Mouse (Mus musculus): Measurements from ENCODE around the gene Ankrd7. TPM values are rescaled to one million over a fixed set of nuclear protein-coding genes. Genes with fewer than 3 reads are reported as not detected.
A peak's percentile ranks its signal among the peaks of the same experiment; 100 is the strongest.
"Not testable (repeated sequence)": the region's sequence is repeated elsewhere in the genome, so short reads cannot be mapped to it uniquely, and the experiment has no call there.

The Ankrd7 gene
- polyA plus RNA-seq (2012; fragmentation: generic; extraction: Trizol) = not detected
- long read RNA-seq, experiment 1 = 0 reads
- long read RNA-seq, experiment 2 = 0 reads

DNA sequence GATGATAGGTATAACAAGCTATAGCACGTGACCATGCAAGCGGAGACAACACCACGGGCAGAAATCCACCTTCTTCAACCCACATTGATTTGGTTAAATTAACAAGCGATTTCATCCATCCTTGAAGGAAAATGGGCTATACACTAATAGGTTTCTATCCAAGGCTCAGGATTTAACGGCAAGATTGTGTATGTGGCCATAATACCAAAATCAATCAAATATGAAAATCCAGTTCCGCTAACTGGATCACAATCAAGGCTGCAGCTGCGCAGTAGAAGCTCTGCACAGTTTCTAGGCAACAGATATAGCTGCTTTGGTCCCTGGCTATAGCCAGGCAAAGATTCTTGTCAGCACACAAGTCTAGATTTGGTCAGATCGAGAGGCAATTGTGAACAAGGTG is at the start of gene Ankrd7:
TSS of gene Ankrd7 (plus strand) at position 301 of the 400 bp plus-strand sequence.
- TF ChIP-seq MAX (IDR thresholded peaks at IDR 0.05) (no peak), CTCF (IDR thresholded peaks at IDR 0.05; ENCODE audit: control insufficient read depth, insufficient read depth, insufficient read length) (no peak), MYOD1 (IDR thresholded peaks at IDR 0.05; ENCODE audit: control insufficient read depth, insufficient read length, low read depth) (no peak), FOSL1 (IDR thresholded peaks at IDR 0.05; ENCODE audit: insufficient read depth, low read length, poor library complexity, severe bottlenecking) (no peak), USF1 (IDR thresholded peaks at IDR 0.05; ENCODE audit: low read depth) (no peak), CEBPB (IDR thresholded peaks at IDR 0.05; ENCODE audit: low read depth) (no peak)
- H3ac ChIP-seq (ENCODE audit: control insufficient read depth, insufficient read length, low read depth) = no peak within 1 kb of the TSS
- H3K36me3 ChIP-seq (ENCODE audit: control insufficient read depth, insufficient read depth) = no peaks in the 10 kb centered on the region
- H3K79me2 ChIP-seq (ENCODE audit: control insufficient read depth, insufficient read depth) = no peaks in the 10 kb centered on the region
- H3K4me3 ChIP-seq (ENCODE audit: insufficient read depth, poor library complexity, severe bottlenecking) = no peak within 1 kb of the TSS
- no peaks in the 10 kb centered on the region for H3K27me3 ChIP-seq (ENCODE audit: control insufficient read depth, insufficient read depth, insufficient read length)
- H3K79me3 ChIP-seq (ENCODE audit: low read depth) = no peaks in the 10 kb centered on the region

DNA sequence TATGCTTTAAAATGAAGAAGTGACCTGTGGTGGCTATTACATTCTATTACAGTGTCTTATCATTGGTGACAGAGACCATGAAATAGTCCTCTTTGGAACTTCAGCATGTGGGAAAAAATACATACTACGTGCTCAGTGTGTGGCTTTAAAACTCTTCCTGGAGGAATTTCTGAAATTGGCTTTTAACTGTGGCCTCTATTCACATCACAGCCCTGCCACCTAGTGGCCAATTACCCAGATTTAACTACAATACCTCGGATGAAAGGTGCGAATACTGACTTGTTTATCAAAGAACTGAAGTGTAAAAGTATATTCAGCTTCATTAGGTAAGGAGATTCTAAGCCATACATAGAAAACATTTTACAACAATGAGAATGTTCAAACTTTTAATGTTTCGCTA is 46.8 kb upstream of the Ankrd7 start:
- Histone ChIP-seq H3K79me3 (ENCODE audit: low read depth) (no peaks in the 10 kb centered on the region), H3K27me3 (ENCODE audit: control insufficient read depth, insufficient read depth, insufficient read length) (peaks cover 8% of the 10 kb centered on the region), H3K79me2 (ENCODE audit: control insufficient read depth, insufficient read depth) (no peaks in the 10 kb centered on the region), H3K4me3 (ENCODE audit: insufficient read depth, poor library complexity, severe bottlenecking) (no peak overlapping the region), H3ac (ENCODE audit: control insufficient read depth, insufficient read length, low read depth) (no peak overlapping the region), H3K36me3 (ENCODE audit: control insufficient read depth, insufficient read depth) (no peaks in the 10 kb centered on the region)
- TF ChIP-seq CEBPB (IDR thresholded peaks at IDR 0.05; ENCODE audit: low read depth) (no peak), MYOD1 (IDR thresholded peaks at IDR 0.05; ENCODE audit: control insufficient read depth, insufficient read length, low read depth) (no peak), CTCF (IDR thresholded peaks at IDR 0.05; ENCODE audit: control insufficient read depth, insufficient read depth, insufficient read length) (peak; percentile 5)

DNA sequence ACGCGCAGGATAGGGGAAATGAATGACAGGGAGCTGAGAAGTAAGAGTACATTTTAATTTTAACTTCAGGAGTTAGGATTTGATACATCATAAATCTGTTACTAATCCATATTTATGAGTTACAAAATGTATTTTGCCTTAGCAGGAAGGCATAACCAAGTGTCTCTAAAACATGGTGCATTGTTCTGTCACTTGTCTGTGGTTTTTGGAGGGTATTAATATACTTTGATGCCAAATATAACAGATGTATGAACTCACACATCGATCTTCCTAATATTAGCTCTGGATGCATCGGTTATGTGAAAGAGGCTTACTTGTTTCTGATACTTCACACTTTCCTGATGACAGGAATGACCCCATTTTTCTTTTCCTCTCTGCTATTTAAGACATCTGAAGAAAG is 45.9 kb upstream of the Ankrd7 start:
- no peak overlapping the region for H3ac ChIP-seq (ENCODE audit: control insufficient read depth, insufficient read length, low read depth)
- no peak for TF ChIP-seq CEBPB (IDR thresholded peaks at IDR 0.05; ENCODE audit: low read depth)
- no peak for TF ChIP-seq CTCF (IDR thresholded peaks at IDR 0.05; ENCODE audit: control insufficient read depth, insufficient read depth, insufficient read length)
- no peak for TF ChIP-seq MAX (IDR thresholded peaks at IDR 0.05)
- no peak overlapping the region for H3K4me3 ChIP-seq (ENCODE audit: insufficient read depth, poor library complexity, severe bottlenecking)
- H3K79me2 ChIP-seq (ENCODE audit: control insufficient read depth, insufficient read depth) = no peaks in the 10 kb centered on the region
- H3K27me3 ChIP-seq (ENCODE audit: control insufficient read depth, insufficient read depth, insufficient read length) = peaks cover 8% of the 10 kb centered on the region
- no peaks in the 10 kb centered on the region for H3K36me3 ChIP-seq (ENCODE audit: control insufficient read depth, insufficient read depth)
- no peaks in the 10 kb centered on the region for H3K79me3 ChIP-seq (ENCODE audit: low read depth)

DNA sequence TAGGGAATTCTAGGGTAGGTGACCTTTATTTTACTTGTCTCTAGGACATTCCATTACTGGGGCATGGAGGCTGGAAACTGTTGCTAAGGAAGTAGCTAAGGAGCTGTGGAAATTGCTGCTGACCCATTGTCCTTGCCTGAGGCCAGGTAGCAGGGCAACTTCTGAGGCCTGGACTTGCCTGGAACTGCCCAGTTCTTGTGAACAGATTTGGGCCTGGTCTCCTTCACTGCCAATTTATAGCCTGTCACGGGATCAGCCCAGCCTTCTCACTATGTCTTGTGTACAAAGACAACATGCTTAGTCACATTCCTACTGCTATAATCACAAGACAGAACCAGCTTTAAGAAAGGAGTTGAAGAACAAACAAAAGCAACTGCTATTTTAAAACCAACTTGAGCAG is 43.3 kb upstream of the Ankrd7 start:
- no peaks in the 10 kb centered on the region for H3K36me3 ChIP-seq (ENCODE audit: control insufficient read depth, insufficient read depth)
- no peaks in the 10 kb centered on the region for H3K79me3 ChIP-seq (ENCODE audit: low read depth)
- H3ac ChIP-seq (ENCODE audit: control insufficient read depth, insufficient read length, low read depth) = no peak overlapping the region
- H3K4me3 ChIP-seq (ENCODE audit: insufficient read depth, poor library complexity, severe bottlenecking) = no peak overlapping the region
- no peaks in the 10 kb centered on the region for H3K79me2 ChIP-seq (ENCODE audit: control insufficient read depth, insufficient read depth)
- peaks cover 3% of the 10 kb centered on the region for H3K27me3 ChIP-seq (ENCODE audit: control insufficient read depth, insufficient read depth, insufficient read length)
- no peak for TF ChIP-seq CTCF (IDR thresholded peaks at IDR 0.05; ENCODE audit: control insufficient read depth, insufficient read depth, insufficient read length)
- TF ChIP-seq MAX (IDR thresholded peaks at IDR 0.05) = no peak
- TF ChIP-seq MYOD1 (IDR thresholded peaks at IDR 0.05; ENCODE audit: control insufficient read depth, insufficient read length, low read depth) = no peak

DNA sequence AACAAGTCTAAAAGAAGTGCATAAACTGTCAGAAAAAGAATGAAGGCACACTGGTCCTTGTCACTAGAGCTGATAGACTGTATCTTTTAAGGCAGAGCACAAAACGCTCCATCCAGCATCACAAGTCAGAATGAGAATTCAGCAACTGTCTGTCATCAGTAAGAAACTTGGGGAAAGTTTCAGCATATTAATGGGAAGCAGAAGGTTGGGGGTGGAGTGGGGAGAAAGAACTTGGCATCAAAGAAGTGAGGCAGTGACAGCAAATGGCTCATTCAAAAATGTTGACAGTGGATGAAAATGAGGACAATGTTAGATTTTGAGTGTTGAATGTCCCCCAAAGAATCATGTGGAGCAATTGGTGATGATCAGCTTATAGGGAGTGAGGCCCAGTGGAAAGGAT is 33.2 kb upstream of the Ankrd7 start:
- Histone ChIP-seq H3K27me3 (ENCODE audit: control insufficient read depth, insufficient read depth, insufficient read length) (no peaks in the 10 kb centered on the region), H3K4me3 (ENCODE audit: insufficient read depth, poor library complexity, severe bottlenecking) (no peak overlapping the region), H3K36me3 (ENCODE audit: control insufficient read depth, insufficient read depth) (no peaks in the 10 kb centered on the region), H3ac (ENCODE audit: control insufficient read depth, insufficient read length, low read depth) (no peak overlapping the region), H3K79me3 (ENCODE audit: low read depth) (no peaks in the 10 kb centered on the region), H3K79me2 (ENCODE audit: control insufficient read depth, insufficient read depth) (no peaks in the 10 kb centered on the region)
- no peak for TF ChIP-seq CTCF (IDR thresholded peaks at IDR 0.05; ENCODE audit: control insufficient read depth, insufficient read depth, insufficient read length)
- TF ChIP-seq FOSL1 (IDR thresholded peaks at IDR 0.05; ENCODE audit: insufficient read depth, low read length, poor library complexity, severe bottlenecking) = no peak
- no peak for TF ChIP-seq CEBPB (IDR thresholded peaks at IDR 0.05; ENCODE audit: low read depth)
- TF ChIP-seq MYOD1 (IDR thresholded peaks at IDR 0.05; ENCODE audit: control insufficient read depth, insufficient read length, low read depth) = no peak
- TF ChIP-seq MAX (IDR thresholded peaks at IDR 0.05) = no peak
- TF ChIP-seq MYOG (IDR thresholded peaks at IDR 0.05; ENCODE audit: control insufficient read depth, extremely low read depth, insufficient read length) = no peak
- no peak for TF ChIP-seq USF1 (IDR thresholded peaks at IDR 0.05; ENCODE audit: low read depth)

DNA sequence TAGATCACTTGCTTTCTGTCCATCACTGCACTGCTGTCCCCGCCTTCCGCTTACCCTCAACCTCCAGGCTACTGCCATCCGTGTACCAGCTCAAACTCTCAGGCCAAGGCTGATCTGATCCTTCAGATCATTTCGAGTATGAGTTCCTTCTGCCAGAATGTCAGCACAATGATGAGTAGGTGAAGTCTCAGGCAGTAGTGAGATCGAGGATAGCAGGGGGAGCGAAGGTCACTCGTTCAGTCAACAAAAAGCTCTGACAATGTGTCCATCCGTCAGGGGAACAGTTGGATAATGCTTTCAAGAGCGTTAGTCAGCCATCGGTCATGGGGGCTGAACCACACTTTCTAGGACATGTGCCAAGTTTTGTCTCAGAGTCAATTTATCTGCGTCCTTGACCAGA is 21.6 kb upstream of the Ankrd7 start:
- not testable (repeated sequence) for H3ac ChIP-seq (ENCODE audit: control insufficient read depth, insufficient read length, low read depth)

DNA sequence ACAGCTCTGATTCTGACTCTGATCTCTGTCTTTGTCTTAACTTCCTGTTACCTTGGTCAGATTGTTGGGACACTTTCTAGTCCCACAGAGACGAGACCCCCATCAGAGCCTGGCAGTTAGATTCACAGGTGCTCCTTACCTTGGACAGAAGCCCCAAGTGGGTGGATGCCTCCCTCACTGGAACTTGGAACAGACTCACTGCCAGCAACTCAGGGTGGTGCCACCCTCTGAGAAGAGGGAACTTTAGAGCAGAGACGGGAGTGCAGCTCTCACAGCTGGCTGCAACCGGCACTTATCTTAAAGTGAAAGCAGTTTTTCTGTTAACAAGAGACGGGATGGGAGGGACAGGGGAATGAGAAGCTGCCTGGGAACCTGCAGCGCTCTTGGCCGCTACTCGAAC is 20.5 kb upstream of the Ankrd7 start:
- peaks cover 18% of the 10 kb centered on the region for H3K79me3 ChIP-seq (ENCODE audit: low read depth)
- H3K4me3 ChIP-seq (ENCODE audit: insufficient read depth, poor library complexity, severe bottlenecking); H3K27me3 ChIP-seq (ENCODE audit: control insufficient read depth, insufficient read depth, insufficient read length); H3K36me3 ChIP-seq (ENCODE audit: control insufficient read depth, insufficient read depth); H3ac ChIP-seq (ENCODE audit: control insufficient read depth, insufficient read length, low read depth): not testable (repeated sequence)
- peaks cover 21% of the 10 kb centered on the region for H3K79me2 ChIP-seq (ENCODE audit: control insufficient read depth, insufficient read depth)

More for the DNA sequence above, 21.6 kb upstream of the Ankrd7 start:
- not testable (repeated sequence) for H3K79me3 ChIP-seq (ENCODE audit: low read depth); H3K4me3 ChIP-seq (ENCODE audit: insufficient read depth, poor library complexity, severe bottlenecking); H3K27me3 ChIP-seq (ENCODE audit: control insufficient read depth, insufficient read depth, insufficient read length); H3K36me3 ChIP-seq (ENCODE audit: control insufficient read depth, insufficient read depth)
- peaks cover 10% of the 10 kb centered on the region for H3K79me2 ChIP-seq (ENCODE audit: control insufficient read depth, insufficient read depth)
